Mouse (Mus musculus): Measurements from ENCODE around the gene Ppp1r3c.
"Not testable (repeated sequence)": the region's sequence is repeated elsewhere in the genome, so short reads cannot be mapped to it uniquely, and the experiment has no call there.

DNA sequence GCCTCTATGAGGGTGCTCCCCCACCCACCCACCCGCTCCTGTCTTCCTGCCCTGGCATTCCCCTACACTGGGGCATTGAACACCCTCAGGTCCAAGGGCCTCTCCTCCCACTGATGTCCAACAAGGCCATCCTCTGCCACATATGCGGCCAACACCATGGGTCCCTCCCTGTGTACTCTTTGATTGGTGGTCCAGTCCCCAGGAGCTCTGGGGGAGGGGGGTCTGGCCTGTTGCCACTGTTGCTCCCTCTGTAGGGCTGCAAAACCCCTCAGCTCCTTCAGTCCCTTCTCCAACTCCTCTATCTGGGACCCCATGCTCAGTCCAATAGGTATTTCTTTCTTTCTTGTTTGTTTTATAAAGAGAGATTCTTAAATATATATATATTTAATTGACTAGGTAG is 6.0 kb downstream of the Ppp1r3c start:
- TF ChIP-seq CTCF (IDR thresholded peaks at IDR 0.05 in 2 of 3, conservative IDR thresholded peaks at IDR 0.05 in 1 of 3; ENCODE audit: control insufficient read depth in 1 of 3, insufficient read depth in 1 of 3, low read depth in 2 of 3, low read length in 3 of 3, poor library complexity in 1 of 3, severe bottlenecking in 1 of 3); JUND (IDR thresholded peaks at IDR 0.05; ENCODE audit: low read depth, low read length); TCF12 (IDR thresholded peaks at IDR 0.05; ENCODE audit: low read depth, low read length); USF1 (IDR thresholded peaks at IDR 0.05; ENCODE audit: low read depth, low read length); EP300 (IDR thresholded peaks at IDR 0.05; ENCODE audit: low read depth in 1 of 2, low read length in 2 of 2); CHD2 (IDR thresholded peaks at IDR 0.05; ENCODE audit: low read length); MXI1 (IDR thresholded peaks at IDR 0.05; ENCODE audit: low read depth, low read length); GABPA (IDR thresholded peaks at IDR 0.05; ENCODE audit: low read depth, low read length); HCFC1 (IDR thresholded peaks at IDR 0.05; ENCODE audit: low read depth, low read length); RCOR1 (IDR thresholded peaks at IDR 0.05; ENCODE audit: low read depth, low read length); POLR2A (IDR thresholded peaks at IDR 0.05; ENCODE audit: control insufficient read depth in 1 of 2, insufficient read depth in 1 of 2, low read depth in 1 of 2, low read length in 2 of 2, poor library complexity in 1 of 2); MEF2A (IDR thresholded peaks at IDR 0.05; ENCODE audit: extremely low read depth, insufficient replicate concordance, low read depth, low read length, poor library complexity, severe bottlenecking); TAL1 (IDR thresholded peaks at IDR 0.05; ENCODE audit: low read length); ZNF384 (IDR thresholded peaks at IDR 0.05; ENCODE audit: low read depth, low read length): not testable (repeated sequence)
